Comparison of ENCODE assay signal across 8 mouse cellular contexts in the genomic region with DNA sequence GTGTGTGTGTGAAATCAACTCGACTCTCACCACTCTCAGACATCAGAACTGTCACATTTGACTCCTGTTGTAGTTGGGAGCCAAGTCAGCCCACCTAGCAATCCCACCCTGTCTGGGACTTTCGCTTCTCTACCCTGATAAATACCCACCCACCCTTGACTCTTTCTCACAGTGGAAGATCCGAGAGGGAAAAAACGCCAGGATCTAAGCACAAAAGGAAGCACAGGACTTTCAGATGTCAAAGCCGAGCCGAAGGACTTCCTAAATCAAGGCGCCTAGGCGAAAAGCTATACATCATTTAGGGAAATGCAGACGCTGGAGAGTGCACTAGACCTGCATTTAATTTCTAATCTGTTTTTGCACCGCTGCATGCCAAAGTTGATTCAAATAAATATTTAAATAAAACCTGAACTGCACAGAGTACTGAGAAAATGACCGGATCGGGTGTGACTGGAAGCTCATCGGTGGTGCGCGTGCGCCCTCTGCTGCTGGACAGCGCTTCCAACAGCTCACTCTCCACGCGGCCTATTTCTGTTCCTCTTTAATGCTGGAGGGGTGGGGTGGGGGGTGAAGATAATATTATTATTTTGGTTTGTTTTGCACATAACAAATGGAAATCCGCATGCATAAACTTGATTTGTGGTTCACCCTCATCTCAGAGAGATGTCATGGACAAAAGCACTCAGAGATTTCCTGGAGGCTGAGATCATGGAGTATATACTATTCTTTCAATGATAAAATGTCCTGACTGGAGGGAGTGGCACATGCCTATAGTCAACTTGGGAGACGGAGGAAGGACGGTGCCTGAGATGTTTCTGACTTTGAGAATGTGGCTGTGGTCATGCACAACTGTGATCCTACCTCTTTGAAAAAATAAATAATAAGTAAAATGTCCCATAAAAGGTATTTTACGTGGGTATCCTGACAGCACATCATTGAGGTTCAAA. TPM values are rescaled to one million over a fixed set of nuclear protein-coding genes. Genes with fewer than 3 reads are reported as not detected.
DNase-seq lines count a peak whose midpoint lies in the region; ATAC-seq lines count a peak whose summit lies in the region.

No protein-coding gene starts in this region.

- peak; percentile 35 for DNase-seq in T-cell, adult 2 months (ENCODE audit: low spot score)
- DNase-seq in cerebellum, postnatal 25 days = peak; percentile 81 to 87
- DNase-seq in frontal cortex, postnatal 36 days (ENCODE audit: low spot score in 2 of 2) = peak; percentile 83 to 87
- DNase-seq in left cerebral cortex, adult 18-20 months (ENCODE audit: low spot score in 2 of 2) = peak; percentile 86 to 87
- DNase-seq in right cerebral cortex, adult 18-20 months = peak; percentile 84
- DNase-seq in urinary bladder, postnatal 25 days (ENCODE audit: low spot score) = peak; percentile 72

- no peaks in the 10 kb centered on the region for H3K27me3 ChIP-seq in hindbrain, embryonic 16.5 days (replicated peaks; ENCODE audit: control insufficient read depth, insufficient read depth, low read length)

- WGBS in hindbrain, embryonic 16.5 days = 21% methylated on average over 23 of the region's 23 CpGs

- peak; percentile 86 for ATAC-seq in hindbrain, embryonic 16.5 days
- peak; percentile 100 for ATAC-seq in megakaryocyte, adult 5-6 weeks (ENCODE audit: poor library complexity, severe bottlenecking)

- no peaks in the 10 kb centered on the region for H3K4me1 ChIP-seq in hindbrain, embryonic 16.5 days (ENCODE audit: control insufficient read depth, insufficient read depth, low read depth, low read length)

- H3K36me3 ChIP-seq in hindbrain, embryonic 16.5 days (ENCODE audit: control insufficient read depth, insufficient read depth, low read length) = no peaks in the 10 kb centered on the region

- H3K9me3 ChIP-seq in hindbrain, embryonic 16.5 days (ENCODE audit: control insufficient read depth, low read length) = no peaks in the 10 kb centered on the region

- H3K4me3 ChIP-seq in hindbrain, embryonic 16.5 days (ENCODE audit: low read length) = 0 out of 2 replicates have a peak overlapping the region, but pooled peaks have one; percentile 10

- H3K4me2 ChIP-seq in hindbrain, embryonic 16.5 days (ENCODE audit: low read length) = peak overlapping the region; percentile 36

- no peak overlapping the region for H3K9ac ChIP-seq in hindbrain, embryonic 16.5 days (ENCODE audit: low read depth, low read length)

- H3K27ac ChIP-seq in hindbrain, embryonic 16.5 days (ENCODE audit: low read depth, low read length) = no peak overlapping the region

RNA-seq across cellular contexts. Expression of a gene that starts 31.5 kb away (rescaled TPM):
- polyA plus RNA-seq in hindbrain, embryonic 16.5 days (2015; fragmentation: Nextera tagmentation; extraction: Ambion mirVana) = 14.5 and 17.2 TPM in 2 replicates
- total RNA-seq in left cerebral cortex, adult 18-20 months (2021) = 10 to 100 TPM in 1 of 2 experiments, 1 to 10 TPM in 1; 8.9 to 11.6 TPM
- 7.0 and 8.6 TPM in 2 replicates for total RNA-seq in megakaryocyte, adult 5-6 weeks (2015)
- total RNA-seq in megakaryocyte, adult 5-6 weeks (2017) = 3.5 and 5.1 TPM in 2 replicates

Comparison
In these comparisons a context has a peak if more than half of its experiments do, and no peak if none do; other contexts are left out.
1. DNase-seq: peak in every context shown above with its lines; median percentile 86 in left cerebral cortex, adult 18-20 months; 85 in frontal cortex, postnatal 36 days; 84 in cerebellum, postnatal 25 days; 84 in right cerebral cortex, adult 18-20 months; 72 in urinary bladder, postnatal 25 days; 35 in T-cell, adult 2 months.